Comparison of ENCODE assay signal across 9 mouse cellular contexts in genomic region chr13:60409706-60410502, GRCm38 (mm10).
DNase-seq lines count a peak whose midpoint lies in the region; ATAC-seq and TF ChIP-seq lines count a peak whose summit lies in the region.
"Had no signal": no experiment of that assay in that cellular context is flagged by ENCODE, and none has a peak within 500 bp of the region (broad histone marks: within the 10 kb centered on the region; RNA-seq: fewer than 3 reads in every experiment).

No protein-coding gene starts in this region.

- no peak overlapping the region for H3K4me3 ChIP-seq in intestine, embryonic 14.5 days (ENCODE audit: low read depth, low read length)
- no peak overlapping the region for H3K4me3 ChIP-seq in intestine, postnatal 0 days (ENCODE audit: low read depth, low read length)
- H3K4me3 ChIP-seq: megakaryocyte, embryonic 14.5 days had no signal

- peak overlapping the region; percentile 51 for H3K27ac ChIP-seq in intestine, embryonic 14.5 days (ENCODE audit: low read depth)
- no peak overlapping the region for H3K27ac ChIP-seq in intestine, postnatal 0 days (ENCODE audit: low read depth, low read length)

- no peak; the same call in 1 of the 2 replicates for ATAC-seq in intestine, embryonic 14.5 days (replicated peaks; ENCODE audit: low FRiP score, low TSS enrichment, low read depth)
- no peak for ATAC-seq in intestine, postnatal 0 days
- no peak for ATAC-seq in inflammation-experienced regulatory T-cells, adult 6 months

- no peaks in the 10 kb centered on the region for H3K4me1 ChIP-seq in intestine, embryonic 14.5 days (replicated peaks; ENCODE audit: control insufficient read depth, insufficient read depth, low read length)
- H3K4me1 ChIP-seq in intestine, postnatal 0 days (replicated peaks; ENCODE audit: control insufficient read depth, insufficient read depth, low read length), result no peaks in the 10 kb centered on the region; the same call in 1 of the 2 replicates
- H3K4me1 ChIP-seq: megakaryocyte, embryonic 14.5 days had no signal

- H3K36me3 ChIP-seq in intestine, embryonic 14.5 days (ENCODE audit: control insufficient read depth, insufficient read depth, low read length), result no peaks in the 10 kb centered on the region
- H3K36me3 ChIP-seq in intestine, postnatal 0 days (ENCODE audit: control insufficient read depth, insufficient read depth), result no peaks in the 10 kb centered on the region

- DNase-seq in intestine, embryonic 14.5 days (ENCODE audit: low spot score), result no peak
- DNase-seq in brain, adult 2 months (ENCODE audit: low read depth, low spot score), result peak; percentile 30
- DNase-seq in heart, adult 8-10 months (ENCODE audit: low spot score), result peak; percentile 76
- peak; percentile 14 for DNase-seq in lung, postnatal 14 days
- no peak for DNase-seq in spleen, adult 18-20 months
- no peak for DNase-seq in urinary bladder, postnatal 25 days (ENCODE audit: low spot score)

- 47% methylated on average over 14 of the region's 14 CpGs for WGBS in intestine, embryonic 14.5 days
- WGBS in intestine, postnatal 0 days, result 80% methylated on average over 14 of the region's 14 CpGs

- no peaks in the 10 kb centered on the region for H3K27me3 ChIP-seq in intestine, embryonic 14.5 days (replicated peaks; ENCODE audit: control insufficient read depth, insufficient read depth, low read length)
- no peaks in the 10 kb centered on the region for H3K27me3 ChIP-seq in intestine, postnatal 0 days (replicated peaks; ENCODE audit: control insufficient read depth, insufficient read depth, low read length)
- H3K27me3 ChIP-seq: megakaryocyte, embryonic 14.5 days had no signal

- no peak overlapping the region for H3K4me2 ChIP-seq in intestine, embryonic 14.5 days (ENCODE audit: low read length)
- no peak overlapping the region for H3K4me2 ChIP-seq in intestine, postnatal 0 days (replicated peaks; ENCODE audit: low read depth)

- TF ChIP-seq CTCF in intestine, postnatal 0 days (IDR thresholded peaks at IDR 0.05; ENCODE audit: low read depth), result no peak

- H3K9me3 ChIP-seq in intestine, embryonic 14.5 days (ENCODE audit: control insufficient read depth, low read length), result no peaks in the 10 kb centered on the region
- H3K9me3 ChIP-seq in intestine, postnatal 0 days (ENCODE audit: control insufficient read depth), result no peaks in the 10 kb centered on the region

- H3K9ac ChIP-seq in intestine, embryonic 14.5 days (ENCODE audit: low read length), result no peak overlapping the region
- H3K9ac ChIP-seq in intestine, postnatal 0 days (ENCODE audit: low read depth, low read length), result no peak overlapping the region

Comparison
In these comparisons a context has a peak if more than half of its experiments do, and no peak if none do; other contexts are left out.
1. DNase-seq: peak in brain, adult 2 months (single experiment), heart, adult 8-10 months (single experiment) and lung, postnatal 14 days (single experiment); none in intestine, embryonic 14.5 days (single experiment), spleen, adult 18-20 months (0 of 2) and urinary bladder, postnatal 25 days (single experiment).